Mouse (Mus musculus): ENCODE results near the gene Fam186b. TPM values are rescaled to one million over a fixed set of nuclear protein-coding genes. Genes with fewer than 3 reads are reported as not detected.

Gene Fam186b
- total and polyA plus RNA-seq, 3 experiments, result 0.11 TPM; not detected in 2

- no peak overlapping the region for H3K4me3 ChIP-seq (ENCODE audit: control insufficient read depth in 1 of 2, insufficient read depth in 1 of 2, low read depth in 2 of 2, low read length in 2 of 2)
- no peak overlapping the region for H3K27ac ChIP-seq (ENCODE audit: control insufficient read depth, low read depth, low read length)
- no peak for DNase-seq (ENCODE audit: low read depth, low spot score)
- H3K27me3 ChIP-seq (ENCODE audit: control insufficient read depth in 1 of 2, insufficient read depth in 2 of 2, low read length in 2 of 2), result peaks cover 22 to 24% of the 10 kb centered on the region in 2 experiments
- H3K9ac ChIP-seq (ENCODE audit: control insufficient read depth, low read depth, low read length, poor library complexity, severe bottlenecking), result no peak overlapping the region
- H3K79me2 ChIP-seq (ENCODE audit: control insufficient read depth, insufficient read depth, low read length, poor library complexity), result no peaks in the 10 kb centered on the region
- H3K36me3 ChIP-seq (ENCODE audit: control insufficient read depth in 1 of 2, insufficient read depth in 2 of 2, low read length in 2 of 2), result no peaks in the 10 kb centered on the region; a peak in 1 of 4 replicates
- no peaks in the 10 kb centered on the region for H3K9me3 ChIP-seq (replicated peaks; ENCODE audit: insufficient read depth, low read length)
- no peak for TF ChIP-seq ZKSCAN1 (IDR thresholded peaks at IDR 0.05; ENCODE audit: low read depth, low read length)
- H3K4me1 ChIP-seq (ENCODE audit: control insufficient read depth in 1 of 2, insufficient read depth in 2 of 2, low read length in 2 of 2), result peaks cover 4 to 11% of the 10 kb centered on the region in 2 experiments; a peak in 3 of 4 replicates
These were observed 48.6 kb upstream of the Fam186b start for GRCm38 (mm10) chr15:99344148-99344870.

GRCm38 (mm10) chr15:99343414-99344147 is 47.9 kb upstream of the Fam186b start:
- TF ChIP-seq ELF1 (IDR thresholded peaks at IDR 0.05; ENCODE audit: low read depth, low read length), result no peak
- TF ChIP-seq KAT2A (conservative IDR thresholded peaks at IDR 0.05; ENCODE audit: low read depth, low read length), result no peak
- TF ChIP-seq BHLHE40 (IDR thresholded peaks at IDR 0.05; ENCODE audit: borderline replicate concordance, low read depth, low read length), result no peak
- no peak for TF ChIP-seq MAX (IDR thresholded peaks at IDR 0.05; ENCODE audit: low read length)
- no peak for TF ChIP-seq ZKSCAN1 (IDR thresholded peaks at IDR 0.05; ENCODE audit: low read depth, low read length)
- TF ChIP-seq CTCF (IDR thresholded peaks at IDR 0.05 in 2 of 3, conservative IDR thresholded peaks at IDR 0.05 in 1 of 3; ENCODE audit: control insufficient read depth in 1 of 3, insufficient read depth in 1 of 3, low read depth in 2 of 3, low read length in 3 of 3, poor library complexity in 1 of 3, severe bottlenecking in 1 of 3), result no peak
- no peak for TF ChIP-seq UBTF (IDR thresholded peaks at IDR 0.05; ENCODE audit: borderline replicate concordance, insufficient read depth, low read depth, low read length)
- no peak for TF ChIP-seq ETS1 (IDR thresholded peaks at IDR 0.05; ENCODE audit: low read depth, low read length)
- no peak for TF ChIP-seq GABPA (IDR thresholded peaks at IDR 0.05; ENCODE audit: low read depth, low read length)
- TF ChIP-seq POLR2A (IDR thresholded peaks at IDR 0.05; ENCODE audit: control insufficient read depth in 1 of 2, insufficient read depth in 1 of 2, low read depth in 1 of 2, low read length in 2 of 2, poor library complexity in 1 of 2), result no peak
- TF ChIP-seq MYC (IDR thresholded peaks at IDR 0.05; ENCODE audit: low read depth, low read length), result no peak
- TF ChIP-seq POLR2AphosphoS5 (IDR thresholded peaks at IDR 0.05; ENCODE audit: borderline replicate concordance, low read depth, low read length), result no peak
- TF ChIP-seq MAFK (IDR thresholded peaks at IDR 0.05; ENCODE audit: borderline replicate concordance, low read depth, low read length), result no peak
- no peak for TF ChIP-seq GATA1 (IDR thresholded peaks at IDR 0.05; ENCODE audit: low read depth, low read length)
- TF ChIP-seq POLR2AphosphoS2 (IDR thresholded peaks at IDR 0.05; ENCODE audit: low read length), result no peak
- TF ChIP-seq RAD21 (IDR thresholded peaks at IDR 0.05; ENCODE audit: low read depth, low read length), result no peak
- TF ChIP-seq ZC3H11A (IDR thresholded peaks at IDR 0.05; ENCODE audit: low read depth, low read length), result no peak
- Histone ChIP-seq H3K27ac (ENCODE audit: control insufficient read depth, low read depth, low read length) (no peak overlapping the region), H3K4me3 (ENCODE audit: control insufficient read depth in 1 of 2, insufficient read depth in 1 of 2, low read depth in 2 of 2, low read length in 2 of 2) (no peak overlapping the region), H3K27me3 (ENCODE audit: control insufficient read depth in 1 of 2, insufficient read depth in 2 of 2, low read length in 2 of 2) (peaks cover 20 to 24% of the 10 kb centered on the region in 2 experiments), H3K9me3 (replicated peaks; ENCODE audit: insufficient read depth, low read length) (no peaks in the 10 kb centered on the region), H3K79me2 (ENCODE audit: control insufficient read depth, insufficient read depth, low read length, poor library complexity) (no peaks in the 10 kb centered on the region), H3K4me1 (ENCODE audit: control insufficient read depth in 1 of 2, insufficient read depth in 2 of 2, low read length in 2 of 2) (peaks cover 4 to 11% of the 10 kb centered on the region in 2 experiments; a peak in 3 of 4 replicates), H3K36me3 (ENCODE audit: control insufficient read depth in 1 of 2, insufficient read depth in 2 of 2, low read length in 2 of 2) (no peaks in the 10 kb centered on the region; a peak in 1 of 4 replicates), H3K9ac (ENCODE audit: control insufficient read depth, low read depth, low read length, poor library complexity, severe bottlenecking) (no peak overlapping the region)
- no peak for DNase-seq (ENCODE audit: low read depth, low spot score)
